Mouse (Mus musculus) limb, embryonic 11.5 days (tissue): Measurements from ENCODE around the gene Nectin2. TPM values are rescaled to one million over a fixed set of nuclear protein-coding genes. Genes with fewer than 3 reads are reported as not detected.

Experiments
- ATAC-seq: fragments of 200-750 bp; cut with Nextera tagmentation; 2 replicates; pipeline ENCODE4 v1.8.0; 2017; ENCODE audit warnings: low read depth; ENCODE audit not compliant: insufficient number of reproducible peaks, low FRiP score, low TSS enrichment
- DNase-seq: peaks from one replicate; pipeline ENCODE4 v3.0.0-alpha.2; 2015; ENCODE audit warnings: low spot score
- H3K27ac ChIP-seq: fragments of 300-500 bp; sonication (generic); replicated peaks from 2 replicates; pipeline ENCODE4 v1.5.1; 2014; ENCODE audit warnings: low read depth, mild to moderate bottlenecking, low read length
- H3K27me3 ChIP-seq: fragments of 300-500 bp; sonication (generic); 2 replicates; pipeline ENCODE4 v1.6.1; 2014; ENCODE audit warnings: mild to moderate bottlenecking, low read length, mixed read lengths; ENCODE audit not compliant: control insufficient read depth, insufficient read depth
- H3K36me3 ChIP-seq: fragments of 300-500 bp; sonication (generic); 2 replicates; pipeline ENCODE4 v1.6.1; 2014; ENCODE audit warnings: mild to moderate bottlenecking, low read length, moderate library complexity, mixed read lengths; ENCODE audit not compliant: control insufficient read depth, insufficient read depth
- H3K4me1 ChIP-seq: fragments of 300-500 bp; sonication (generic); 2 replicates; pipeline ENCODE4 v1.6.1; 2014; ENCODE audit warnings: low read length, mixed read lengths; ENCODE audit not compliant: control insufficient read depth, insufficient read depth
- H3K4me2 ChIP-seq: fragments of 300-500 bp; sonication (generic); 2 replicates; pipeline ENCODE4 v1.6.1; 2014; ENCODE audit warnings: low read depth, mild to moderate bottlenecking, moderate library complexity; ENCODE audit not compliant: severe bottlenecking
- H3K4me3 ChIP-seq: fragments of 300-500 bp; sonication (generic); 2 replicates; pipeline ENCODE4 v1.5.1; 2014; ENCODE audit warnings: low read depth, low read length
- H3K9ac ChIP-seq: fragments of 300-500 bp; sonication (generic); 2 replicates; pipeline ENCODE4 v1.6.1; 2014; ENCODE audit warnings: mild to moderate bottlenecking, low read length
- H3K9me3 ChIP-seq: fragments of 300-500 bp; sonication (generic); 2 replicates; pipeline ENCODE4 v1.6.1; 2016; ENCODE audit warnings: low read length; ENCODE audit not compliant: control insufficient read depth
- WGBS: fragments of 180-500 bp; shearing (Covaris S2); extraction: QIAGEN DNeasy Blood & Tissue Kit; methylation state at CpG from one replicate; pipeline ENCODE4 v1.1.7; 2014; 5-methylcytosine and 5-hydroxymethylcytosine counted together
- polyA plus RNA-seq: library from polyadenylated mRNA; unstranded; fragments of >200 nt; fragmentation: Nextera tagmentation; extraction: Ambion mirVana; gene quantifications from 2 replicates; pipeline ENCODE4 v1.2.1, GENCODE M21; 2014

The Nectin2 gene
- polyA plus RNA-seq, 1 experiment from 2014 or later: 63.2 TPM

- peaks cover 20% of the 10 kb centered on the region for H3K36me3 ChIP-seq
- DNase-seq: peak; percentile 99
These were observed 34.8 kb downstream of the Nectin2 start, which contains the start of gene Tomm40 for GRCm38 (mm10) chr7:19715239-19716054. Tomm40 (minus strand) TSS chr7:19715438.

GRCm38 (mm10) chr7:19714836-19715235 lies 35.4 kb downstream of the Nectin2 start:
- no peak for ATAC-seq
- Histone ChIP-seq H3K4me2 (peak overlapping the region; percentile 90), H3K27me3 (no peaks in the 10 kb centered on the region), H3K4me3 (peak overlapping the region; percentile 99), H3K36me3 (peaks cover 23% of the 10 kb centered on the region), H3K9me3 (no peaks in the 10 kb centered on the region), H3K4me1 (peaks cover 2% of the 10 kb centered on the region; the same call in 1 of the 2 replicates), H3K9ac (peak overlapping the region; percentile 91), H3K27ac (0 out of 2 replicates have a peak overlapping the region, but pooled peaks have one; percentile 30)
- DNase-seq: peak; percentile 36
- under 1% methylated on average over 39 of the region's 39 CpGs for WGBS

More at GRCm38 (mm10) chr7:19715239-19716054, 34.8 kb downstream of the Nectin2 start, which contains the start of gene Tomm40:
- Histone ChIP-seq H3K27ac (peak within 1 kb of the TSS; percentile 65), H3K9me3 (no peaks in the 10 kb centered on the region), H3K4me3 (peak within 1 kb of the TSS; percentile 99), H3K27me3 (no peaks in the 10 kb centered on the region), H3K4me2 (peak within 1 kb of the TSS; percentile 90), H3K4me1 (peaks cover 2% of the 10 kb centered on the region; the same call in 1 of the 2 replicates), H3K9ac (peak within 1 kb of the TSS; percentile 91)
- ATAC-seq: peak; percentile 100
- under 1% methylated on average over 58 of the region's 59 CpGs for WGBS

- Histone ChIP-seq H3K4me1 (peaks cover 2% of the 10 kb centered on the region; the same call in 1 of the 2 replicates), H3K27me3 (no peaks in the 10 kb centered on the region), H3K36me3 (peaks cover 21% of the 10 kb centered on the region), H3K4me2 (no peak overlapping the region), H3K27ac (no peak overlapping the region), H3K4me3 (no peak overlapping the region), H3K9me3 (no peaks in the 10 kb centered on the region), H3K9ac (no peak overlapping the region)
- no peak for DNase-seq
- no peak for ATAC-seq
- 91% methylated on average over 9 of the region's 9 CpGs for WGBS
These were observed 36.7 kb downstream of the Nectin2 start for GRCm38 (mm10) chr7:19713598-19713997.

GRCm38 (mm10) chr7:19713196-19713595 lies 37.1 kb downstream of the Nectin2 start:
- H3K27ac ChIP-seq: no peak overlapping the region
- DNase-seq (no peak), ATAC-seq (no peak)
- no peaks in the 10 kb centered on the region for H3K9me3 ChIP-seq
- peaks cover 2% of the 10 kb centered on the region; the same call in 1 of the 2 replicates for H3K4me1 ChIP-seq
- H3K27me3 ChIP-seq: no peaks in the 10 kb centered on the region
- WGBS: 64% methylated on average over 4 of the region's 4 CpGs
- no peak overlapping the region for H3K9ac ChIP-seq
- peaks cover 21% of the 10 kb centered on the region for H3K36me3 ChIP-seq
- no peak overlapping the region for H3K4me3 ChIP-seq
- H3K4me2 ChIP-seq: no peak overlapping the region

GRCm38 (mm10) chr7:19712414-19712813 lies 37.9 kb downstream of the Nectin2 start:
- H3K4me3 ChIP-seq: no peak overlapping the region
- peaks cover 2% of the 10 kb centered on the region; the same call in 1 of the 2 replicates for H3K4me1 ChIP-seq
- H3K9me3 ChIP-seq: no peaks in the 10 kb centered on the region
- ATAC-seq: no peak
- no peak overlapping the region for H3K4me2 ChIP-seq
- H3K36me3 ChIP-seq: peaks cover 26% of the 10 kb centered on the region
- WGBS: 85% methylated on average over 4 of the region's 4 CpGs
- no peak for DNase-seq
- H3K9ac ChIP-seq: no peak overlapping the region
- no peak overlapping the region for H3K27ac ChIP-seq
- no peaks in the 10 kb centered on the region for H3K27me3 ChIP-seq

- H3K9ac ChIP-seq: no peak overlapping the region
- H3K4me1 ChIP-seq: peaks cover 2% of the 10 kb centered on the region; the same call in 1 of the 2 replicates
- ATAC-seq: no peak
- H3K36me3 ChIP-seq: peaks cover 28% of the 10 kb centered on the region
- H3K4me2 ChIP-seq: no peak overlapping the region
- H3K27me3 ChIP-seq: no peaks in the 10 kb centered on the region
- no peak for DNase-seq
- no peaks in the 10 kb centered on the region for H3K9me3 ChIP-seq
- no peak overlapping the region for H3K27ac ChIP-seq
- 93% methylated on average over 10 of the region's 10 CpGs for WGBS
- no peak overlapping the region for H3K4me3 ChIP-seq
These were observed 39.6 kb downstream of the Nectin2 start for GRCm38 (mm10) chr7:19710650-19711049.

- H3K4me2 ChIP-seq: no peak overlapping the region
- ATAC-seq: no peak
- no peak for DNase-seq
- no peaks in the 10 kb centered on the region for H3K9me3 ChIP-seq
- H3K36me3 ChIP-seq: peaks cover 16% of the 10 kb centered on the region; the same call in 1 of the 2 replicates
- H3K4me3 ChIP-seq: no peak overlapping the region
- no peak overlapping the region for H3K27ac ChIP-seq
- H3K9ac ChIP-seq: no peak overlapping the region
- WGBS: 94% methylated on average over 7 of the region's 7 CpGs
- peaks cover 4% of the 10 kb centered on the region; the same call in 1 of the 2 replicates for H3K4me1 ChIP-seq
- no peaks in the 10 kb centered on the region for H3K27me3 ChIP-seq
These were observed 45.0 kb downstream of the Nectin2 start for GRCm38 (mm10) chr7:19705271-19705670.

GRCm38 (mm10) chr7:19704475-19704874 lies 45.8 kb downstream of the Nectin2 start:
- Histone ChIP-seq H3K36me3 (peaks cover 12% of the 10 kb centered on the region; the same call in 1 of the 2 replicates), H3K9me3 (no peaks in the 10 kb centered on the region)
- WGBS: 98% methylated on average over 4 of the region's 4 CpGs

More at GRCm38 (mm10) chr7:19704475-19704874, 45.8 kb downstream of the Nectin2 start:
- no peaks in the 10 kb centered on the region for H3K27me3 ChIP-seq
- no peak for DNase-seq
- H3K4me2 ChIP-seq: no peak overlapping the region
- H3K4me3 ChIP-seq: no peak overlapping the region
- no peak overlapping the region for H3K9ac ChIP-seq
- H3K4me1 ChIP-seq: peaks cover 4% of the 10 kb centered on the region; the same call in 1 of the 2 replicates
- no peak overlapping the region for H3K27ac ChIP-seq
- ATAC-seq: no peak
